Mouse (Mus musculus) frontal cortex, adult 2 months (tissue): ENCODE results near the gene Gm5565. TPM values are rescaled to one million over a fixed set of nuclear protein-coding genes. Genes with fewer than 3 reads are reported as not detected.
"Not testable (repeated sequence)": the region's sequence is repeated elsewhere in the genome, so short reads cannot be mapped to it uniquely, and the experiment has no call there.

Experiments used
- DNase-seq, 2 experiments: peaks; one replicate each; pipeline ENCODE4 v3.0.0; 2022; ENCODE audit warnings: low spot score in 1 of 2; ENCODE audit errors: extremely low spot score in 1 of 2
- polyA plus RNA-seq: library from polyadenylated mRNA; depleted of rRNA; stranded (reverse); fragments of >200 nt; gene quantifications from 2 replicates; pipeline ENCODE4 v1.2.3, GENCODE M21; 2012; rRNA removed

Gm5565 gene
- not detected in 2 replicates for polyA plus RNA-seq

DNA sequence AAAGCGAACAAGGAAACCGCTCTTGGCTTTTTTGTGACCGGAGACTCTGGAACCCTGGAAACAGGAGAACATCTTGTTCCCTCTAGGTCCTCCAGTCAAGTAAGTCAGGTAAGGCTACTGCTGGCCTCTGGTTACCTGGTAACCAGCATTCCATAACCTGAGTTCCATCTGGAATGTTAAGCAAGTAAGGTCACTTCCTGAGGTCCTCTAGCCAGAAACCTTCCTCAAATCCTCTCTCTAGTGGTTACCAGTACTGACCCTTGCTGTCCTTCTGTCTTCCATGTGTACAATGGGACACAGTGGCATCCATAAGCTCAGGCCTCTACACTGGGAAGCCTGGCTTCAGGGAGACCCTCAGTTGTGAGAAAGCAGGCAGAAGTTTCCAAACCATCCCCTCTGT is at the start of gene Gm5565:
TSS of gene Gm5565 (minus strand) at position 101 of the 400 bp plus-strand sequence.
- not testable (repeated sequence) for DNase-seq

DNA sequence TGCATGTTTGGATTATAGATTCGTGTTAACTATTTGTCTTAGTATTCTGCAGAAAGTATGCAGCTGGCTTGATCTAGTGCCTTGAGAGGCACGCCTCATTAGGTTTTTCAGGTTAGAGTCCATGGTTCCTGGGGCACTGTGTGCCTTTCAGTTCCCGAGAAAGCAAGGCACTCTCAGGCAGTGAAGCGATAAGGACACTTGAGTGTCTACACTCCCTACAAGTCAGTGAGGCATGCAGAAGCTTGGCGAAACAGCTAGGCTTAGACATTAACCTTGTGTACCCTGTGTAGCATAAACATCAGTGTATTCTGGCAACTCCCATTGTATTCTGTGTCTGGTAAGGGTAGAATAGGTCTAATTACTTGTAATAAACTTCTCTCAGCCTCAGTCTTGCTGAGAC is 45.2 kb upstream of the Gm5565 start:
- DNase-seq: no peak

DNA sequence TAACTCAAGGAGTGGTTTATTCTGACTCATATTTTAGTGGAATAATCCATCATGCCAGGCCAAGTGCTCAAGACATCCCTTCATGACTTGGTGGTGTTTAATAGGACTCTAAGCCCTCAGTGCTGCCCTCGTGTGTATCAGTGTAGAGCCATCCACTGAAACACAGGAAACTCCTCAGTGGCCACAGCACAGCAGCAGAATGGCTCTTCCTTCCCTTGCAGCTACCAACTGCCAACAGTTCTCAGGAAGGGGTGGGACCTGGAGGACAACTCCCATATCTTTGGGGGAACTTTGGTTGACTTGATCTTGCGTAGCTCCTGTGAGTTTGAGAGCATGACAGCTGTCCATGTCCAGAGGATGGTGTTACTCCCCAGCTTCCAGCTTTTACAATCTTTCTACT is 43.6 kb upstream of the Gm5565 start:
- DNase-seq: no peak

DNA sequence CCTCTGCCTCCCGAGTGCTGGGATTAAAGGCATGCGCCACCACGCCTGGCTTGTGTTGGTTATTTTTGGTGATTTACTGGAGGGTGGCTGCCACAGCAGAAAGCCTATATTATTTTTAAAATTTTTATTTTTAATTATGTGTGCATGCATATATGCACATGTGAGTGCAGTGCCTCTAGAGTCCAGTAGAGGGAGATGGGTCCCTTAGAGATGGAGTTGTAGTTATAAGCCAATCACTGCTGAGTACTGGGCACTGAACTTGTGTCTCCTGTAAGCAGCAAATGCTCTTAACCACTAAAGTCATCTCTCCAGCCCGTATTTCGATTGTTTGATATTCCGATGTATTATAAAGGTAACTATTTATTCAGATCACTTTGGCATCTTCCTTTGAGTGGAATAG is 40.2 kb upstream of the Gm5565 start:
- no peak for DNase-seq

DNA sequence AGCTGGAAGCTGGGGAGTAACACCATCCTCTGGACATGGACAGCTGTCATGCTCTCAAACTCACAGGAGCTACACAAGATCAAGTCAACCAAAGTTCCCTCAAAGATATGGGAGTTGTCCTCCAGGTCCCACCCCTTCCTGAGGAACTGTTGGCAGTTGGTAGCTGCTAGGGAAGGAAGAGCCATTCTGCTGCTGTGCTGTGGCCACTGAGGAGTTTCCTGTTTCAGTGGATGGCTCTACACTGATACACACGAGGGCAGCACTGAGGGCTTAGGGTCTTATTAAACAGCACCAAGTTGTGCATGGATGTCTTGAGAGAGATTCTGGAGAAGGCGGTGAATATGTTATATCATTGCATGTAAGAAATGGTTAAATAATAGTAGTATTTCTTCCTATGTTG is 39.2 kb upstream of the Gm5565 start:
- no peak for DNase-seq

DNA sequence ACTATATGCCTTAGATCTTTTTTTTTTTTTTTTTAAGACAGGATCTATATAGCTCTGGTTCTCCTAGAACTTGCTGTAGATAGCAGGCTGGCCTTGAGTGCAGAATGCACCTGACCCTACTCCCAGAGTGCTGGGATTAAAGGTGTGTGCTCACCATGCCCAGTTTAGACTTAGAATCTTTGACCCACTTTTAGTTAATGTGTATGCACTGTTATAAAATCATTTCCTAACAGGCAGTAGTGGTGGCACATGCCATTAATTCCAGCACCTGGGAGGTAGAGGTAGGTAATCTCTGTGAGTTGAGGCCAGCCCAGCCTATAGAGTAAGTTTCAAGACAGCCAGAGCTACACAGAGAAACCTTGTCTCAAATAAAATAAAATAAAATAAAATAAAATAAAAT is 38.7 kb upstream of the Gm5565 start:
- DNase-seq: no peak

DNA sequence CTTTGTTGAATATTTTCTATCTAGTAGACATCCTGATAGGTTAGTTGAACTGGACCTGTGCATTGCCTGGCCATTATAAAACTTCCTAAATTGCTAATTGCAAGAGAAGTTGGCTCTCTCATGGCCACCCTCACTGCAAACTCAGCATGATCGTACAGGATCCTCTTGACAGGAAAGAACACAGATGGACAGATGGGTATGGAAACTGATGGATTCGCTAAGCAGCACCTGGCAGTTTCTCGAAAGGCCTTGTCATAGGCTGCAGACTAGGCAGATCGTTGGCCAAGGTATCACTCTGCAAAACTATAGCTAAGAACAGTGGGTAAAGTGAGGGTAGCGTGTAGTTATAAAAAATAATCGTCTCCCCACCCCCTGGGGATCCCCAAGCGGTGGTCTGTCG is 33.0 kb upstream of the Gm5565 start:
- no peak for DNase-seq

DNA sequence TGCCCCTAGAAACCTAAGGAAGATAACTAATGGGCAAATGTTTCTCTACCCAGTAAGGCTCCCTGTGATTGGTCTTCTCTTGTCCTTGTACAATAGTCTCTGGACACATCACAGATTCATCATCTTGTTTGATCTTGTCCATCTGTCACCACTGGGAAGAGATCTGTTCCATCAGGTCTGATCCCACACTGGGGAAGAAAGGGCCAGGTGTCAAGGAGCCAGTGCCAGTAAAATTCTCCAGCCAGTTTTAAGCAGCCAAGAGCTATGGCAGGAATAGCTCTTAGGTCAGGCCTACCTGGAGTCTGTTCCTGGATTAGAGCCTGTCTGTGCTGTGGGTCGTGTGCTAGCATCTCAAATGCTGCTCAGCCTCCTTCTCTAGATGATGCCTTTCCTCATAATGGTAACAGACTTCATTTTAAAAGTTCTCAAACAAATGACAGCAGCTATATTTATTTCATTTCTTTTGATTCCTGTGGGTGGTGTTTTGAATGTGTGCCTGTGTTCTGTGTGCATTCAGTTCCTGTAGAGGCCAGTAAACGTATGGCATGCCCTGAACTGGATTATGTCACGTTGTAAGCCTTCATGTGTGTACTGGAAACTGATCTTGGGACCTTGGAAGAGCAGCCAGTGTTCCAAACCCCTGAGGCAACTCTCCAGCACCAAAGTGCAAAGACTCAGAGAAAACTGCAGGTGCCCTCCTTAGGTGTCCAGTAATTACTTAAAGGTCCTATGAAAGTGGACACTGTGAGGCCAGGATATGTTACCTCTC is 30.3 kb upstream of the Gm5565 start:
- DNase-seq: no peak

DNA sequence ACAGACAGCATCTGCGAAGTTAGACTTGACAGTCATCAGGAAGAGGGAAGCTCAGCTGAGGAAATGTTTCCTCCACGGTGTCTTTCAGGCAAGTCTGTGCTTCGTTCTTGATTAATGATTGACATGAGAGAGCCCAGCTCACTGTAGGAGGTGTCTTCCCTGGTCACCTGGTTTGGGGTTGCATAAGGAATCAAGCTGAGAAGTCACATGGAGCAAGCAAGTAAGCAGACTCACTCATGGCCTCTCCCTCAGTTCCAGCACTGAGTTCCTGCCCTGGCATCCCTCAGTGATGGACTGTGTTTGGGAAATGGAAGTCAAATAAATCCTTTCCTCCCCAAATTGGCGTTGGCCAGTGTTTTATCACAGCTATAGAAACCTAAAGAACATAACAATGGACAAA is 29.8 kb upstream of the Gm5565 start:
- no peak for DNase-seq

DNA sequence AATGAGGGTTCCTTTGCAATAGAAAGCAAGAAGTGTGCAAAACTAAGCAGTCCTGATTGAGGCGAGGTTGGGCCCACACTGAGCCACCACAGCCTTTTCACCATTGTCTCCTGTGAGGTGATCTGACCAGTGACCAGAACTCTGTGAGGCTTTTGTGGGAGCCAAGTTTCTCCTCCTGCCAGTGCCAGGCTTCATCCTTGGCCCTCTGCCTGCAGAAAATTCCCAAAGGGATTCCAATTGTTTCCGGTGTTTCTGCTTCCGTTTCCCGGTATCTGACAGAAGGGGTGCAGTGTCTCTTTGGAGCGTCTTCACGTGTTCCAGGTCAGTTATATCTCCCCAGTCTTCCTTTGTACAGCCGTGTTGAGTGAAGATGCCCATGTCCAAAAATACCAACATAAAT is 28.4 kb upstream of the Gm5565 start:
- DNase-seq: no peak

DNA sequence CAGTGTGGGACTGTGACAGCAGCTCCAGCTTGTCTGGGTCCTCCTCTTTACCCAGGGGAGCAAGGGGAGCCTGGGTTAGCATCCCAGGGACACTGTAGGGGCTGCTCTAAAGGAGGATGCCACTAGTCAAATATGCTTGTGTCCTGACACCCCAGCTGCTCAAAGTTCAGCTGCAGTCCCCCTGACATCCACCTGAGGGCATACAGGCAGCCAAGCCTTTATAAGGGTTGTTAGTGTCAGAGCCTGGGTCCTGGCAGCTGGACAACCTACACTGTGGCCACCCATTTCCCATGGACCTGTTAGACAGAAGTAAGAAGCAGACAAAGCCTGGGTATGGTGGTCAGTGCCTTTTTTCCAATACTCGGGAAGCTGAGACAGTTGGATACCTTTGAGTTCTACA is 27.8 kb upstream of the Gm5565 start:
- DNase-seq: no peak

DNA sequence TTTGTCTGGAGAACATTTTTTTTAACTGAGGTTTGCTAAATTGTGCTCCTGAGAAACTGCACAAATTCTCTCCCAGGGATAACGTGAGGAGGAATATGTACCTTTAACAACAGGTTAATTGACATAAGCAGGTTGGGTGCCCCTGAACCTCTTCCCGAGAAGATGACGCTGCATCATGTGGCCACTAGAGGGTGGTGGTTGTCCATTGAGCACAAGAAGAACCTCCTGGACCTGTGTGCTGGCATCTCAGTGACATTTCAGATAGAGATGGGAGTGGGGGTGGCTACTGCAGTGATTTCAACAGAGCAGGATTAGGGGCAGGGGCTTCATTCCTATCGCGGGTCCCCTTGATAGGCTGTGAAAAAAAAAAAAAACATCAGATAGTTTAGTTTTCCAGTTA is 27.1 kb upstream of the Gm5565 start:
- peak in 1 of 2 experiments; percentile 75 for DNase-seq

DNA sequence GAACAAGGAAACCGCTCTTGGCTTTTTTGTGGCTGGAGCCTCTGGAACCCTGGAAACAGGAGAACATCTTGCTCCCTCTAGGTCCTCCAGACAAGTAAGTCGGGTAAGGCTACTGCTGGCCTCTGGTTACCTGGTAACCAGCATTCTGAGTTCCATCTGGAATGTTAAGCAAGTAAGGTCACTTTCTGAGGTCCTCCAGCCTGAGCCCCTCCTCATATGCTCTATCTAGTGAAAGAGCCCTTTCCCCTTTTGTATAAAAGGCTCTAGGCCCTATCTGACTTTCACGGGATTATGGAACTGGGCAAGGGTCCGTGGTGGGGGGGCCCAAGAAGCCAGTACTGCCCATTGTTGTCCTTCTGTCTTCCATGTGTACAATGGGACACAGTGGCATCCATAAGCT is 24.9 kb upstream of the Gm5565 start, which contains the start of gene 1700001J03Rik:
TSS of gene 1700001J03Rik (minus strand) at position 101 of the 400 bp plus-strand sequence.
- DNase-seq: not testable (repeated sequence)

DNA sequence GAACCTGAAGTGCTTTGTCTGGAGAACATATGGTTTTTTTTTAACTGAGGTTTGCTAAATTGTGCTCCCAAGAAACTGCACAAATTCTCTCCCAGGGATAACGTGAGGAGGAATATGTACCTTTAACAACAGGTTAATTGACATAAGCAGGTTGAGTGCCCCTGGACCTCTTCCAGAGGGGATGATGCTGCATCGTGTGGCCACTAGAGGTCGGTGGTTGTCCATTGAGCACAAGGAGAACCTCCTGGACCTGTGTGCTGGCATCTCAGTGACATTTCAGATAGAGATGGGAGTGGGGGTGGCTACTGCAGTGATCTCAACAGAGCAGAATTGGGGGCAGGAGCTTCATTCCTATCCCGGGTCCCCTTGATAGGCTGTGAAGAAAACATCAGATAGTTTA is 12.4 kb upstream of the Gm5565 start:
- peak in 1 of 2 experiments; percentile 24 for DNase-seq

DNA sequence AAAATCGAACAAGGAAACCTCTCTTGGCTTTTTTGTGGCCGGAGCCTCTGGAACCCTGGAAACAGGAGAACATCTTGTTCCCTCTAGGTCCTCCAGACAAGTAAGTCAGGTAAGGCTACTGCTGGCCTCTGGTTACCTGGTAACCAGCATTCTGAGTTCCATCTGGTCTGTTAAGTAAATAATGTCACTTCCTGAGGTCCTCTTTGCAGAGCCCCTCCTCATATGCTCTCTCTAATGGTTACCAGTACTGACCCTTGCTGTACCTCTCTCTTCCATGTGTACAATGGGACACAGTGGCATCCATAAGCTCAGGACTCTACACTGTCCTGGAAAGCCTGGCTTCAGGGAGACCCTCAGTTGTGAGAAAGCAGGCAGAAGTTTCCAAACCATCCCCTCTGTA is 10.3 kb upstream of the Gm5565 start, which contains the start of gene Gm6309:
TSS of gene Gm6309 (minus strand) at position 101 of the 400 bp plus-strand sequence.
- not testable (repeated sequence) for DNase-seq

DNA sequence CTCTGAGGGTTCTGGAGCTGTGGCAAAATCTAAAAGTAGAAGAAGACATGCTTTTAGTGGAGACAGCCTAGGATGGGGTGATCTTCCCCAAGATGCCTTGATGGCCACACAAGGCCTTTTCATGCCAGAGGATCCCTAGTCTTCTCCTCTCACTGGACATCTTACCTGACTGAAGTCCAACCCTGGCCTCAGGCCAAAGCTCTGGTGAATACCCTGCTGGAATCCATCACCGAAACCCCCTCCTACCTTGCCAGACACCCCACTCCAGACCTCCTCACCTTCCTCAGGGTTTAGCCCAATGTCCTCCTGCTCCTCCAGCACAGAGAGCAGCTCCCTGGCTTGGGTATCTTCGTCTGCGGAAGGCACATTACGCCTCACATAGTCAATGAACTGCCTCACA is 2.0 kb downstream of the Gm5565 start:
- DNase-seq: not testable (repeated sequence)

DNA sequence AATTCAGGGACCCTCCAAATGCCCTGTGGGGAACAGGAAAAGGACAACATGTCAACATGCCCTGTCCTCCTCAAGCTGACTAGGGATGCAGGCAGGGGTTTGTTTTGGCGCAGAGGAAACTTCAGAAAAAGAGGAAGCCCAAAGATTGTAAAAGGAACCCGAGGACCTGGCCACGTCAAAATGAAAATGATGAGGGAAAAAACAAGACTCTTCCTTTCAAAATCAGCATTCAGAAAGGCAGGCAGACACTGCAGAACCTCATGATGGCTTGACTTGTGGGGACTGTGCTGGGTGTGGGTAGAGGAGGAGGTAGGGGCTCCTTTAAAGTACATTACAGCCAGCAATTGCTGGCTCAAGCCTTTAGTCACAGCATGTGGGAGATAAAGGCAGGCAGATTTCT is 9.9 kb downstream of the Gm5565 start:
- no peak for DNase-seq

DNA sequence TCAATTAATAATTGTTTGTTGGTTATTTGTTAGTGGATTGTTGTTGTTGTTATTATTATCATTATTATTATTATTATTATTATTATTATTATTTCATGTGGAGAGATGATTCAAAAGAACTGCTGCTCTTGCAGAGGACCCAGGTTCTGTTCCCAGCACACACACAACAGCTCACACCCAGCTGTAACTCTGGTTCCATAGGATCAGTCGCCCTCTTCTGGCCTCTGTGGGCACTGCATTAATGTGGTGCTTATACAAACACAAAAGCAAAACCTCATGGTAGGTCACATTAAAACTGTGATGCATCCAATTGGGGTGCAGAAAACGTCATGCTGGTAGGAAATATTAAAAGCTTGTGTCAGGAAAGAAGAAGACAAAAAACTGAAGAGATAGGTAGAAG is 12.4 kb downstream of the Gm5565 start:
- DNase-seq: no peak
